Mouse (Mus musculus): ENCODE measurements around the gene Tmem138.
A peak's percentile ranks its signal among the peaks of the same experiment; 100 is the strongest.
"Not testable (repeated sequence)": the region's sequence is repeated elsewhere in the genome, so short reads cannot be mapped to it uniquely, and the experiment has no call there.

Tmem138 gene

DNA sequence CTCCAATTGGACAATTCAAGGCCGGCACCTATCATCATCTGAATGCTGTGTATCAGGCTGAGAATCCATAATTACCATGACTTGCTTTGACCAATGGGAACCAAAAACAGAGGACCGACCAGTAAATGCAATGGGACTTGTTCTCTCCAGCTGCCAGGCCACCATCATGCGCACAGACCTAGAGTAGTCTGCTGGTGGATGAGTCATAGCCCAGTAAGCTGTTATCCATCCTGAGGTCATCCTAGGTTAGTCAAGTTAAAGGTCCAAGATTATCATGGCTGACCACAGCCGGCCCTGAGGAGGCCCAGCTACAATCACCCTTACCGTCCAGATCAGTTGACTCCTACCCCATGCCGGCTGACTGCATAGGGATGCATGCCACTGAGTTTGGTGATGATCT lies 7.5 kb downstream of the Tmem138 start:
- DNase-seq (ENCODE audit: low spot score), result no peak

DNA sequence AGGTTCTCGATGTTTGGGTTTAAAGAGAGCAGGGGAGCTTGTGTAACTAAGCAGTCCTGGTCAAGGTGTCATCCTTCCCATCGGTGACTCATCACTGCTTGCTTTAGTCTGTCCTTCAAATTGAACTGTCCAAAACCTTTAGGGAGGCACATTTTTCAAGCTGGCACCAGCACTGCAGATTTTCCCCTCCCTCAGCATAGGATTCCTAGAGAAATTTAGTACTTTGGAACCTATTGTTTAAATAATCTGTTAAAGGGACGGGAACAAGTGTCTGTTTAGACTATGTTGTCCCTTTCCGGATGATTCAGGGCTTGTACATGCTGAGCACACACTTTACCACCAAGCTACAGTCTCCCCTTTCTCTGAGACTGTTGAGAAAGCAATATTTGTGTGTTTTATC lies 11.9 kb downstream of the Tmem138 start:
- DNase-seq (ENCODE audit: low spot score), result no peak

DNA sequence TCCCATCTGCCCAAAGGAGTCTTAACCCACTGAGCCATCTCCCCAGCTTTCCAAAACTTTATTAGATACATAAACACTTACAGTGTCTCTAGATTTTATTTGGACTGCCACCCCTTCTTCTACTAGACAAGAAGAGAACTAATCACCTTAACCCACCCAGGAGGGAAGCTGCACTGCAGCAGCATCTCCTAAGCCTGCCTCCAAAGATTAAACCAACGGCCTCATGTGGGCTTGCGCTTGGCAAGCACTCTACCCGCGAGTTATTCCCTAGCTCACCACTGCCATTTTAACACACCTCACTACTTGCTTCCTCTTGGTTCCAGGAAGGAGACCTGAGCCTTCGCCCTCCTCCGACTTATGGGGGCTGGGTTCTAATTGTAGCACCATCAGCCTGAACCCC lies 12.9 kb downstream of the Tmem138 start:
- DNase-seq (ENCODE audit: low spot score), result no peak

DNA sequence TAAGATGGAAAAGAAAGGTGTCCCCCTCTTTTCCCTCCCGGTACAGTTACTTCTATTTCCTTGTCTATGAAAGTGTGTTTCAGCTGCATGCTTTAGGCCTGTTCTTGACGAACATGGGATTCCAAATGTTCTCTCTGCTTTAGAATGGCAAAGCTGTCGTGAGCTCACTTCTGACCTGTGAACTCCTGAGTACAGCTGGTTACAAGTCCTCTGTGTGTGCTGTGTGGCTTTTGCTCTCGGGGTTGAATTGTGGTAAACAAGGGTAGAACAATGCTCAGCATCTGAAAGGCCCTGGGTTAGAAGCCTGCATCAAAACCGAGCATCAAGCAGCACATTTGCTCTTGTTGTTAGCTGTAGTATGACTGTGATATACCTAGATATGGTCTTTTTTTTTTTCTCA lies 14.8 kb downstream of the Tmem138 start:
- no peak for DNase-seq (ENCODE audit: low spot score)

DNA sequence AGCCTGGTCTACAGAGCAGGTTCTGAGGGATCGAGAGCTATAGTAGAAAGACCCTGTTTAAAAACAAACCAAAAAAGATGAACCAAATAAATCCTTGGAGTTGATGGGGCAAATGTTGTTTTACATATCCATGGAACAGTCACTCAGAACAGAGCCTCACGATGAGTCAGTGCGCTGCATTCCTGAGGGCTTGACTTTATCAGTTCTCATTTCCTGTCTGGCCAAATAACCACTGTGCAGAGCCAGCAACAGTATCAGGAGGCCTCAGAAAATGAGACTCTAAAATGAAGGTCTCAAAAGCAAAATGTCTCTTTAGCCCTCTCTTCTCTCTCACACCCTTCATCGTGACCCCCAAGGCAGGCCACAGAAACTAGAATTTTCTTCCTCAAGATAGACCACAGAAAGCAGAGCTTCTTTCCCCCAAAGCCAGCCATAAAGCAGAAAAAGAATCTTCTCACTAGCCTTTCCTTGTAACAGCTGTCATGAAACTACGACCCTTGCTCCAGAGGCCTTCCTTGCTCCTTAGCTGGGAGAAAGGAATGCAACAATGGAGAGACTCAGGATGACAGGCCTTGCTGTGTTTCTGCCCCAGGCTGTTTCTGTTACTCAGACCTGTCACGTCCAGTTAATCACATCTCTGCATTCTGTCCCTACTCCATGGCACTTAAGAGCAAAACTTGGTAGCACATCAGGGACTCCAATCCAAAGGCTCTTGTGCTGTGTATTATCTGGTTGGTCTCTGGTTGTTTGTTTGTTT lies 15.4 kb downstream of the Tmem138 start:
- DNase-seq (ENCODE audit: low spot score), result no peak

DNA sequence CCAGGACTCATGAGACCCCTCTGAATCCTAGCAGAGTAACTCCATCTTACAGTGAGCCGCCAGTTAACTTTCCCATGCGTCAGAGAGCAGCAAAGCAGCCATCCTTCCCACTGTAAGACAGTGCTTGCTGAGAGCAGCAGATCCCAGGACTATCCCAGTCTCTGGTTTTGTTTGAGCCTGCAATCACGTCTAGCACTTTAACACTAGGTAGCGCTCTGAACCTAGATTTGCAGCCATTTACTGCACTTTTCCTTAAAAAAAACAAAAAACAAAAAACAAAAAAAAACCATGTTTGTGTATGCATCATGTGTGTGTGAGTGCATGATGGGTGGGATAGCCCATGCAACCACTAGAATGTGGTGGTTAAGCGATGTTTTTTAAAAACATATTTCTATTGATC lies 17.1 kb downstream of the Tmem138 start:
- no peak for DNase-seq (ENCODE audit: low spot score)

DNA sequence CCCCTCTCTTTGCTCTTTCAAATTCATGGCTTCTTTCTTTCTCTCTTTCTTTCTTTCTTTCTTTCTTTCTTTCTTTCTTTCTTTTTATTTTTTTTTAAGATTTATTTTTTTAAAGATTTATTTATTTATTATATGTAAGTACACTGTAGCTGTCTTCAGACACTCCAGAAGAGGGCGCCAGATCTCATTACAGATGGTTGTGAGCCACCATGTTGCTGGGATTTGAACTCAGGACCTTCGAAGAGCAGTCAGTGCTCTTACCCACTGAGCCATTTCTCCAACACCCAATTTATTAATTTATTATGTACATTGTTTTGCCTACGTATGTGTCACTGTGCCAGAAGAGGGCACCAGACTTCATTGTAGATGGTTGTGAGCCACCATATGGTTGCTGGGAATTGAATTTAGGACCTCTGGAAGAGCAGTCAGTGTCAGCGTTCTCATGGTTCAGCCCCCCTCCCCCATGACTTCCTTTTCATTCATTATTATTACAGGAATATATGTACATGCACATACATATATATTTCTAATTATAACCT lies 19.3 kb downstream of the Tmem138 start:
- DNase-seq (ENCODE audit: low spot score), result not testable (repeated sequence)

DNA sequence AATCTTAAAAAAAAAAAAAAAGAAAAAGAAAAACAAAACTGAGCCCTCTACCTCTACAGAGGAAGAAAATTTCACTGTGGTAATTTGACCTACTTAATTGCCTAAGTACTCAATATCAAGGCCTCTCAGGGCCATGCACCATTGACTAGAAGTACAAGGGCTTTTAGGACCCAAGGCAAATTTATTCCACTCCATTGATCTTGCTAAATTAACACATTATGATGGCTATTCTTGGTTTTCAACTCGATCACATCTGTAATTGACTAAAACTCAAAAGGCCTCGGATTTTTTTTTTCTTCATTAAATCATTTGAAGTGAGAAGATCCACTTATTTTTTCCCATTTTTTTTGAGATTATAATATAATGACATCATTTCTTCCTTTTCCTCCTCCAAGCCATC lies 19.7 kb downstream of the Tmem138 start:
- no peak for DNase-seq (ENCODE audit: low spot score)

DNA sequence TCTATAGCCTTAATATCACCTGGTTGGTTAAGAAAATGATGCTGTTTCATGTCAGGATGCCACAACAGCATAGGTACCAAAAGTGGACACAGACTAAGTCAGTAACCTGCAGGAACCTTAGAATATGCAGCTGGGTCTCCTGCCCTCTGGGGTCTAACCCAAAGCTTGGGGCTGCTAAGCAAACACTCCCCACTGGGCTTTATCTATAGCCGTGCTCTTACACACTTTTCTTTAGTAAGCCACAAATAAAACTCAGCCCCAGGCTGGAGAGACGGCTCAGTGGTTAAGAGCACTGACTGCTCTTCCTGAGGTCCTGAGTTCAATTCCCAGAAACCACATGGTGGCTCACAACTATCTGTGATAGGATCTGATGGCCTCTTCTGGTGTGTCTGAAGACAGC lies 20.2 kb downstream of the Tmem138 start:
- DNase-seq (ENCODE audit: low spot score), result no peak

DNA sequence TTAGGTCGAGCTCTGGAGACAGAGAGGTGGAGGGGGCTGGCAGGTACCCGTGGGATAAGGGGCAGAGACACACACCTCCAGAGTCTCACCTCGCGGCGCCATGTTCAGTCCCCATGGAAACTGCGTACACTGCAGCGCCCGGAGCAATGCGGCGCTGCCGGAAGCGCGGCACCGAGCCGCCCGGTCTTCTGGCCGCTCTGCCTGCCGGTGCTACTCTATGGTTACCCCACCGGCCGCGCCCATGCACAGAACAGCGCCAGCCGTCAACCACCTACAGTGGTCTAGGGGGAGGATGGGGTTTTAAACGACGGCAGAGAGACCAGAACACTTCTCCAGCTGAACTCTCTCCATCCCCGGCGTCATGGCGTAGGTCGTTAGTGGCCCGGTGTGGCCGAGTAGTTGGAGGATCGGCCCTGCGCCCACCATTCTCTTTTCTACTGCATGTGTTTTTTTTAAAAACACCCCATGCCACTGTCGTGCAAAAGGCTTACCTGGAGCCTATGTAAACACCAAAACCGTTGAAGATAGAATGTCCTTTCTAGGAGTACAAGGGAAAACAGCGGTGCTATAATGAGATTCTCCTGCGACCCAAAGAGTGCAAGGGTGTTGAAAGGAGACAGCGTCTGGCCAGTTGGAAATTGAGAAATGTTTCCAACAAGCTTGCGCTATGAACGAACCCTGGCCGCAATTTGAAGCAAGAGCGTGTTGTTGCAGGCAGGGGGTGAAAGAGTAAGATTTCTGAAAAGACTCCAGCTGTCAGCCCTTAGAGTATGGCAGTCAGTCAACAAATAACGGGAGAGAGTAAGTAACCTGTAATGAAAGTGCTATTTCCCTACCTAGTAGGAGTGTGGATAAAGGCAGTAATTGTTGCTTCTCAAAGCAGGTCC lies 21.3 kb downstream of the Tmem138 start, which contains the start of gene Tmem216:
Gene Tmem216 (minus strand): TSS at position 615 of the 887 bp plus-strand sequence.
- DNase-seq (ENCODE audit: low spot score), result peak; percentile 85

DNA sequence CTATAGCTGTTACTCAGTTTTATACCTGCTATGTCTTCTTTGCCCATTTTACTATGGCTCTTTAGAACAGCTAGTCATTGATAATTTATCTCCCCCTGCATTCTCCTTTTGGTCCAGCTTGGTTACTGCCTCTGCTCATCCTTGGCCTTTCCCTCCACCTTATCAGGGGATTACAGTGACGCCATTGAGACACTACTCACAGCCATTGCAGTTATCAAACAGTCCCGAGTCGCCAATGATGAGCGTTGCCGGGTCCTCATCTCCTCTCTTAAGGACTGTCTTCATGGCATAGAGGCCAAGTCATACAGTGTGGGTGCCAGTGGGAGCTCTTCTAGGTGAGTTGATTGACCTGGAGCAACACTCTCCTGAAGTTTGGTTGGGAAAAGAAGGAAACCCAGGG lies 37.7 kb downstream of the Tmem138 start:
- DNase-seq (ENCODE audit: low spot score), result no peak

DNA sequence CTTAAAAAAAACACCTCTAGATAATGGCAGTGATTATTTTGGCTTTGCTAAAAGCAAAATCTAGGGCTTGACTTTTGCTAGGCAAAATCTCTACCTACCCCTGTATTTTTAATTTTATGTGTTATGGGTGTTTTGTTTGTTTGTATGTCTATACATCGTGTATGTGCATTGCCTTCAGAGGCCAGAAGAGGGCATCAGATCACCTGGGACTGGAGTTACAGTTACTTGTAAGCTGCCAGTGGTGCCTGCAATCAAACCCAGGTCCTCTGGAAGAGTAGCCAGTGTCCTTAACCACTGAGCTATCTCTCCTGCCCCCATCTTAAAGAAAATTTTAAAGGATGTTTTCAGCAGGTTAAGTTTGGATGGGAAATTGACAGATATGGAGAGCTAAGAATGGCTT lies 47.1 kb downstream of the Tmem138 start:
- DNase-seq (ENCODE audit: low spot score), result no peak

DNA sequence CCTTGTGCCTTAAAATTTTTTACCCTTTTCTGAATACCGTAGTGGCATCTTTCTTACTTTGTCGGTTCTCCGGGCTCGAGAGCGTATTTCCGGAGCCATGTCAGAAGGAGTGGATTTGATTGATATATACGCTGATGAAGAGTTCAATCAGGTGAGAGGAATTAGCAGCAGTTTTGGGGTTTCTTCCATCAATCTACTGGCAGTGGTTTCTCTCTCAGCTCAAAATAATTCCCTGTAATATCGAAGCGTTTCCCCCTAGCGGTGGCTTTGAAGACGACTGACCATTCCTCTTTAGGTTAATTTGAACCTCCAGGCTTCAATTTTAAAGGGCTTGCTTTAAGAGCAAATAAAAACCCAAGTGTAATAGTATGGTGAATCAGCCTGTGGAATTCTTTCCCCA lies 51.3 kb downstream of the Tmem138 start, which contains the start of gene Sdhaf2:
Gene Sdhaf2 (minus strand): TSS at position 233 of the 400 bp plus-strand sequence.
- no peak for DNase-seq (ENCODE audit: low spot score)

DNA sequence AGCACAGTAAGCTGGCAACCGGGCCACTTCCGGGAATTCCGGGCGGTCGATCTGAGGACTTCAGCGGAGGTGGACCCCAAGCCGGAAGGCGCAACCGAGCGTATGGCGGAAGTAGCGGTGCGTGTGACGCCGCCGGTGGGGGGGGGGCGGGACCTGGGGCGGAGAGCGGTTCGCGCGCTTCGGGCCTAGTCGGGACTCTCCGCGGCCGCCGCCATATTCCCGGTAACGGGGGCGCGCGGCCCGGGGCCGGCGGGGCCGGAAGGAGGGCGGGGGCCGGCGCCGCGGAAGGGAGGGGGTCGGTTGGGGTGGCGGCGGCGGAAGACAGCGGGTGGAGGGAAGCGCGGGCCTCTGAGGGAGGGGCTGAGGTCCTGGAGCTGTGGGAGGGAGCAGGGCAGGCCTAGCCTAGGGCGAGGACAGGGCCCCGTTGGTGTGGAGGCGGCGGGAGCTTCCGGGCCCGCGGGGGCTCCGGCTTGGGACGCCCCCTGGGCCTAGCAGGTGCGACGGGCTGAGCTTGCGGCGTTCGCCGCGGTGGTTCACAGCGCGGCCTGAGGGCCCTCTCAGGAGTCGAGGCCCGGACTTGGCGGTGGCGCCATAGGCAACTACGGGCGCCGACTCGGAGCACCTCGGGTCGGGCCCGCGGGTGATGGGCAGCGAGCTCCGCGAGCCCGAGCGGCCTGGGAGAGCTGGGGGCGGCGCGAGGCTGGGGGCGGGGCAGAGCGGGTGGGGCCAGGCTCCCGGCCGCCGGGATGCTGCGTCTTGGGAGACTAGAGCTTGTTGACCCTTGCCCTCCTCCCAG lies 51.9 kb downstream of the Tmem138 start, which contains the start of gene Cpsf7:
Gene Cpsf7 (plus strand): TSS at position 161 of the 796 bp plus-strand sequence.
- DNase-seq (ENCODE audit: low spot score), result peak; percentile 87

DNA sequence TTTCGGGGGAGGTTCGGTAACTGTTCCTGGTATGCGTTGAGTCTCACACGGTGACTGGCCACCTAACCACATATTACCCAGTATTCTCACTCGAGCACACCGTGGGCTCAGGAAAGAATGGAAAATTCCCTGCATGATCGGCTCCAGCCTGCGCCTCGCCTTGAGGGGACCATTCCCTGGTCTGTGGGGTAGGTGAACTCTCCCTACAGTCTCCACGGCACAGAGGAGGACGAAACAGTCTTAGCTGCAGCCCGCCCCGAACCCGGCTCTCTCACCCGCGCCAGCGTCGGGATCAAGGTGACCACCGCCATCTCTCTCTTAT lies 52.4 kb downstream of the Tmem138 start:
- DNase-seq (ENCODE audit: low spot score), result no peak

DNA sequence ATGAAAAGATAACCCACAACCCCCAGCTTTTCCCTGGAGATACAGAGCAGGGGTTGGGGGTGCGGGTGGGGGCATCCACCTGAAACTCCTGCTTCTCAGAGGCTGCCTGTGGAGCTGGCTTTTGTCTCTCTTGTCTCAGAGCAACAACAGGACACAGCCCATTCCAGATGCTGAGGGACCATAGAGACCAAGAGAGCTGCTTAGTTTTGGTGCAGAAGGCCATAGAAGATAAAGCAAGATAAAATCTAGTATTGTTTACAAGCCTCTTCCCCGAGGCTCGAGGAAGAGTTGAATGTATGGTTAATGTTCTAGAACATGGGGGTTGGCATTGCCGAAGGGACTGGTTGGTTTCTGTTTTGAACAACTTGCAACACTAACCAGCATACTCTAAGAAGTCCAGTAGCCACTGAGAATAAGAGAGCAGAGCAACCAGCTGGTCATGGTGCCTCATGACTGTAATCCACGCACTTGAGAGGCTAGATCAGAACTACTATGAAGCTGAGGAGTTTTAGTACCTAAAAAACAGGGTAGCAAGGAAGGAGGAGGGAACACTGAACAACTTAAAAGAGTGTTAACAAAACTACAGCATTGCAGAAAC lies 53.6 kb downstream of the Tmem138 start:
- DNase-seq (ENCODE audit: low spot score), result no peak

DNA sequence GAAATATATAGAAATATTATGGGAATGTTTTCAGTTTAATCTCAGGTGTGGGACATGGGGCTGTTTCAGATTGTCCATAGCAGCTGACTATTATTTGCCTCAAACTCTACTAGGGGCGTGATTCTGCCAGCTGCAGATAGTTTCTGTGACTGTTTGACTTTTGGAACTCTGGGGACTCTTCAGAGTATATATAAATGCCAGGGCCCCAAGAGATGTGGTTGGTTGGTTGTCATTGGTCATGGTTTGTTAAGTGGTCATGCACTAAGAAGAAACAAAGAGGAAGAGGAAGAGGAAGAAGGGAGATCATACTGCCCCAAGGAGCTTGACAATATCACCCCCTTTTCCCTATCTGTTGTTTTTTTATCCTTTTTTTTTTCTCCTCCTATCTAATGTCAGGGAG lies 55.2 kb downstream of the Tmem138 start:
- no peak for DNase-seq (ENCODE audit: low spot score)
